Mouse (Mus musculus): ENCODE measurements at regions not wholly inside any gene's neighbourhood (a gene's known extent, or its start where the extent isn't known, plus 50 kb on each side); places are given as distances from the start of the nearest gene placed in this dataset.
A peak's percentile ranks its signal among the peaks of the same experiment; 100 is the strongest.

- H3K4me1 ChIP-seq (ENCODE audit: control insufficient read depth in 2 of 2, insufficient read depth in 2 of 2, low read length in 2 of 2, poor library complexity in 1 of 2), result peaks cover 2 to 5% of the 10 kb centered on the region in 2 experiments; a peak in 1 of 4 replicates
- in situ Hi-C loops (cut with MboI; ENCODE audit: low sequenced_read_pairs in 2 of 2, unreplicated experiment in 2 of 2), result no loop called here
- no peak for DNase-seq (ENCODE audit: low read depth, low spot score)
- H3K27ac ChIP-seq (ENCODE audit: insufficient read depth, low read depth, low read length, poor library complexity, severe bottlenecking), result no peak overlapping the region
- no peak overlapping the region for H3K9ac ChIP-seq (ENCODE audit: insufficient read depth, low read depth, low read length, poor library complexity, severe bottlenecking)
- no peaks in the 10 kb centered on the region for H3K9me3 ChIP-seq (ENCODE audit: control insufficient read depth, insufficient read depth, low read depth, low read length)
- H3K36me3 ChIP-seq (ENCODE audit: control insufficient read depth, insufficient read depth, low read length, poor library complexity, severe bottlenecking), result no peaks in the 10 kb centered on the region
- TF ChIP-seq HCFC1 (IDR thresholded peaks at IDR 0.05; ENCODE audit: borderline replicate concordance, insufficient read depth, low read length) (no peak), ZNF384 (IDR thresholded peaks at IDR 0.05; ENCODE audit: low read depth, low read length) (no peak), ZC3H11A (IDR thresholded peaks at IDR 0.05; ENCODE audit: borderline replicate concordance, low read depth, low read length) (no peak), CHD2 (IDR thresholded peaks at IDR 0.05; ENCODE audit: low read depth, low read length) (no peak)
- no peak overlapping the region for H3K4me3 ChIP-seq (ENCODE audit: insufficient read depth in 1 of 2, low read depth in 1 of 2, low read length in 2 of 2, poor library complexity in 1 of 2, severe bottlenecking in 1 of 2)
Observed at GRCm38 (mm10) chr3:133599731-133600130, 54.8 kb upstream of the Tet2 start.

DNA sequence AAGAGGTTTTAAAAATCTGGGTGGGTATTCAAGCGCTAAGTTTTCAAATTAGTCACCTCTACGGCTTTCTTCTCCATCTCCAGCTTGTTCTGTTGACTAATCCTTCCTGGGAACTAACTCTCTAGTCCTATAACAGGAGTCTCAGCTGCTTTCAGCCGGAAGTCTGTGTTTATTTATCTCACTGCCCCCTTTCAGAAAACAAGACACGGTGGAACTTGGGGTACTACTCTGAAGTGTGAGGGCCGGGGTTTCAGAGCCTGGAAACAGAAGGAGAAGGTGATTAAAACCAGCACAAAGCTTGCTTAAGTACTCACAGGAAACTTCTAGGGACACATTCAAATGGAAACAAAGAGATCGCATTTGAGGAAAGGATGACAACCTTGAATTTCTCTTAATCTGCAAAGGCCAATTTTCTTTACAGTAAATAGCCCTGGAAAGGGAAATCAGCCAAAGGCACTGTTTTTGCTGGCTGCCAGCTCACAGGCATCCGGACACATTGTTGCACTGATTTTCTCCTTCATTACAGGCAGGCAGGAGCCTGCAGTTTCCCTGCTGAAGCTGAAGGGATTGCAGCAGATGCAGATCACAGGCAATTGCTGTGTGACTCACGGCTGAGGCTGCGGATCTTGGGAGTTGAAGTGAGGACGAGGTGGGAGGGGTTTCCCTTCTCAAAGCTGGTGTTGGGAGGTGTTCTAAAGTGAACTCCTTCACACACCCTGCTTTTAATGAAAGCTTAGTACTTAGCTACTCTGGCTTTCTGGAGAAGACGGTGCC lies 55.7 kb upstream of the Tet2 start:
- no peak for TF ChIP-seq ZNF384 (IDR thresholded peaks at IDR 0.05; ENCODE audit: low read depth, low read length)
- TF ChIP-seq CHD2 (IDR thresholded peaks at IDR 0.05; ENCODE audit: low read depth, low read length), result no peak
- no peak for TF ChIP-seq ZC3H11A (IDR thresholded peaks at IDR 0.05; ENCODE audit: borderline replicate concordance, low read depth, low read length)
- no peak for TF ChIP-seq HCFC1 (IDR thresholded peaks at IDR 0.05; ENCODE audit: borderline replicate concordance, insufficient read depth, low read length)
- no peak for TF ChIP-seq MAFK (IDR thresholded peaks at IDR 0.05; ENCODE audit: insufficient read depth, low read depth, low read length)
- H3K4me3 ChIP-seq (ENCODE audit: insufficient read depth in 1 of 2, low read depth in 1 of 2, low read length in 2 of 2, poor library complexity in 1 of 2, severe bottlenecking in 1 of 2), result no peak overlapping the region
- no peaks in the 10 kb centered on the region for H3K9me3 ChIP-seq (ENCODE audit: control insufficient read depth, insufficient read depth, low read depth, low read length)
- no peak for DNase-seq (ENCODE audit: low read depth, low spot score)
- H3K4me1 ChIP-seq (ENCODE audit: control insufficient read depth in 2 of 2, insufficient read depth in 2 of 2, low read length in 2 of 2, poor library complexity in 1 of 2), result peaks cover 2 to 5% of the 10 kb centered on the region in 2 experiments; a peak in 1 of 4 replicates
- H3K36me3 ChIP-seq (ENCODE audit: control insufficient read depth, insufficient read depth, low read length, poor library complexity, severe bottlenecking), result no peaks in the 10 kb centered on the region
- in situ Hi-C loops (cut with MboI; ENCODE audit: low sequenced_read_pairs in 2 of 2, unreplicated experiment in 2 of 2), result no loop called here
- H3K9ac ChIP-seq (ENCODE audit: insufficient read depth, low read depth, low read length, poor library complexity, severe bottlenecking), result no peak overlapping the region
- no peak overlapping the region; the same call in 1 of the 2 replicates for H3K27ac ChIP-seq (ENCODE audit: insufficient read depth, low read depth, low read length, poor library complexity, severe bottlenecking)

- in situ Hi-C loops (cut with MboI; ENCODE audit: low sequenced_read_pairs in 2 of 2, unreplicated experiment in 2 of 2), result no loop called here
- no peak for DNase-seq (ENCODE audit: low read depth, low spot score)
- no peak for TF ChIP-seq MAFK (IDR thresholded peaks at IDR 0.05; ENCODE audit: insufficient read depth, low read depth, low read length)
- TF ChIP-seq HCFC1 (IDR thresholded peaks at IDR 0.05; ENCODE audit: borderline replicate concordance, insufficient read depth, low read length), result no peak
- TF ChIP-seq ZC3H11A (IDR thresholded peaks at IDR 0.05; ENCODE audit: borderline replicate concordance, low read depth, low read length), result no peak
- TF ChIP-seq ZNF384 (IDR thresholded peaks at IDR 0.05; ENCODE audit: low read depth, low read length), result no peak
- TF ChIP-seq CHD2 (IDR thresholded peaks at IDR 0.05; ENCODE audit: low read depth, low read length), result no peak
- Histone ChIP-seq H3K4me3 (ENCODE audit: insufficient read depth in 1 of 2, low read depth in 1 of 2, low read length in 2 of 2, poor library complexity in 1 of 2, severe bottlenecking in 1 of 2) (no peak overlapping the region), H3K4me1 (ENCODE audit: control insufficient read depth in 2 of 2, insufficient read depth in 2 of 2, low read length in 2 of 2, poor library complexity in 1 of 2) (peaks cover 2 to 5% of the 10 kb centered on the region in 2 experiments; a peak in 1 of 4 replicates), H3K36me3 (ENCODE audit: control insufficient read depth, insufficient read depth, low read length, poor library complexity, severe bottlenecking) (no peaks in the 10 kb centered on the region), H3K9me3 (ENCODE audit: control insufficient read depth, insufficient read depth, low read depth, low read length) (no peaks in the 10 kb centered on the region), H3K27ac (ENCODE audit: insufficient read depth, low read depth, low read length, poor library complexity, severe bottlenecking) (no peak overlapping the region), H3K9ac (ENCODE audit: insufficient read depth, low read depth, low read length, poor library complexity, severe bottlenecking) (no peak overlapping the region)
Observed at GRCm38 (mm10) chr3:133605460-133605859, 60.5 kb upstream of the Tet2 start.

GRCm38 (mm10) chr3:133608845-133609261 lies 63.9 kb upstream of the Tet2 start:
- H3K9me3 ChIP-seq (ENCODE audit: control insufficient read depth, insufficient read depth, low read depth, low read length), result no peaks in the 10 kb centered on the region
- no peak for DNase-seq (ENCODE audit: low read depth, low spot score)
- H3K9ac ChIP-seq (ENCODE audit: insufficient read depth, low read depth, low read length, poor library complexity, severe bottlenecking), result no peak overlapping the region
- in situ Hi-C loops (cut with MboI; ENCODE audit: low sequenced_read_pairs in 2 of 2, unreplicated experiment in 2 of 2), result no loop called here
- H3K4me3 ChIP-seq (ENCODE audit: insufficient read depth in 1 of 2, low read depth in 1 of 2, low read length in 2 of 2, poor library complexity in 1 of 2, severe bottlenecking in 1 of 2), result no peak overlapping the region
- H3K36me3 ChIP-seq (ENCODE audit: control insufficient read depth, insufficient read depth, low read length, poor library complexity, severe bottlenecking), result no peaks in the 10 kb centered on the region
- no peaks in the 10 kb centered on the region for H3K4me1 ChIP-seq (ENCODE audit: control insufficient read depth in 2 of 2, insufficient read depth in 2 of 2, low read length in 2 of 2, poor library complexity in 1 of 2)
- H3K27ac ChIP-seq (ENCODE audit: insufficient read depth, low read depth, low read length, poor library complexity, severe bottlenecking), result no peak overlapping the region
- TF ChIP-seq ZNF384 (IDR thresholded peaks at IDR 0.05; ENCODE audit: low read depth, low read length), result no peak
- TF ChIP-seq HCFC1 (IDR thresholded peaks at IDR 0.05; ENCODE audit: borderline replicate concordance, insufficient read depth, low read length), result peak; percentile 71; the same call in 1 of the 2 replicates
- no peak for TF ChIP-seq CHD2 (IDR thresholded peaks at IDR 0.05; ENCODE audit: low read depth, low read length)

Data from ES-E14 (cell line).